Mouse (Mus musculus) hindbrain, embryonic 16.5 days (tissue): Measurements from ENCODE around the gene Gm10073. TPM values are rescaled to one million over a fixed set of nuclear protein-coding genes. Genes with fewer than 3 reads are reported as not detected.
"Not testable (repeated sequence)": the region's sequence is repeated elsewhere in the genome, so short reads cannot be mapped to it uniquely, and the experiment has no call there.

Experiments
- ATAC-seq: fragments of 200-750 bp; cut with Nextera tagmentation; 2 replicates; pipeline ENCODE4 v1.8.0; 2017; ENCODE audit warnings: moderate TSS enrichment, moderate library complexity
- H3K27ac ChIP-seq: fragments of 300-500 bp; sonication (generic); 2 replicates; pipeline ENCODE4 v1.5.1; 2014; ENCODE audit warnings: low read depth, mild to moderate bottlenecking, control low read depth, low read length, moderate library complexity
- H3K27me3 ChIP-seq: fragments of 300-500 bp; sonication (generic); replicated peaks from 2 replicates; pipeline ENCODE4 v1.6.1; 2014; ENCODE audit warnings: low read length; ENCODE audit not compliant: control insufficient read depth, insufficient read depth
- H3K36me3 ChIP-seq: fragments of 300-500 bp; sonication (generic); 2 replicates; pipeline ENCODE4 v1.6.1; 2014; ENCODE audit warnings: mild to moderate bottlenecking, low read length, moderate library complexity, mixed read lengths; ENCODE audit not compliant: control insufficient read depth, insufficient read depth
- H3K4me1 ChIP-seq: fragments of 300-500 bp; sonication (generic); 2 replicates; pipeline ENCODE4 v1.6.1; 2014; ENCODE audit warnings: low read depth, low read length; ENCODE audit not compliant: control insufficient read depth, insufficient read depth
- H3K4me2 ChIP-seq: fragments of 300-500 bp; sonication (generic); 2 replicates; pipeline ENCODE4 v1.6.1; 2014; ENCODE audit warnings: mild to moderate bottlenecking, low read length, control low read depth, moderate library complexity
- H3K4me3 ChIP-seq: fragments of 300-500 bp; sonication (generic); 2 replicates; pipeline ENCODE4 v1.5.1; 2014; ENCODE audit warnings: mild to moderate bottlenecking, low read length, control low read depth, moderate library complexity
- H3K9ac ChIP-seq: fragments of 300-500 bp; sonication (generic); 2 replicates; pipeline ENCODE4 v1.6.1; 2014; ENCODE audit warnings: low read depth, mild to moderate bottlenecking, control low read depth, low read length, moderate library complexity
- H3K9me3 ChIP-seq: fragments of 300-500 bp; sonication (generic); 2 replicates; pipeline ENCODE4 v1.6.1; 2014; ENCODE audit warnings: mild to moderate bottlenecking, low read length, moderate library complexity; ENCODE audit not compliant: control insufficient read depth
- WGBS: fragments of 180-500 bp; shearing (Covaris S2); extraction: QIAGEN DNeasy Blood & Tissue Kit; methylation state at CpG from one replicate; pipeline ENCODE4 v1.1.7; 2014; 5-methylcytosine and 5-hydroxymethylcytosine counted together
- polyA plus RNA-seq: library from polyadenylated mRNA; unstranded; fragments of >200 nt; fragmentation: Nextera tagmentation; extraction: Ambion mirVana; gene quantifications from 2 replicates; pipeline ENCODE4 v1.2.1, GENCODE M21; 2015

Gm10073 gene
- polyA plus RNA-seq = 7.4 and 12.5 TPM in 2 replicates

- H3K36me3 ChIP-seq, H3K27ac ChIP-seq, H3K4me1 ChIP-seq, H3K27me3 ChIP-seq, H3K4me3 ChIP-seq, H3K9me3 ChIP-seq, H3K4me2 ChIP-seq, H3K9ac ChIP-seq, ATAC-seq: not testable (repeated sequence)
- WGBS = 64% methylated on average over 19 of the region's 20 CpGs
These were observed at the start of gene Gm10073 for GRCm38 (mm10) chr8:106573168-106573567. TSS of gene Gm10073 (minus strand) at chr8:106573461.

GRCm38 (mm10) chr8:106623016-106623415 is 49.8 kb upstream of the Gm10073 start:
- 76% methylated on average over 5 of the region's 5 CpGs for WGBS
- H3K9me3 ChIP-seq = no peaks in the 10 kb centered on the region
- no peak overlapping the region for H3K4me2 ChIP-seq

GRCm38 (mm10) chr8:106620488-106620887 is 47.2 kb upstream of the Gm10073 start:
- H3K4me1 ChIP-seq = no peaks in the 10 kb centered on the region; the same call in 1 of the 2 replicates
- WGBS = 78% methylated on average over 2 of the region's 2 CpGs

More at GRCm38 (mm10) chr8:106623016-106623415, 49.8 kb upstream of the Gm10073 start:
- no peak overlapping the region for H3K4me3 ChIP-seq
- no peaks in the 10 kb centered on the region; the same call in 1 of the 2 replicates for H3K4me1 ChIP-seq
- no peaks in the 10 kb centered on the region for H3K27me3 ChIP-seq
- no peaks in the 10 kb centered on the region for H3K36me3 ChIP-seq
- no peak overlapping the region for H3K27ac ChIP-seq
- no peak overlapping the region for H3K9ac ChIP-seq
- ATAC-seq = no peak

GRCm38 (mm10) chr8:106619549-106620245 is 46.4 kb upstream of the Gm10073 start:
- Histone ChIP-seq H3K9me3 (no peaks in the 10 kb centered on the region), H3K4me2 (no peak overlapping the region), H3K36me3 (no peaks in the 10 kb centered on the region), H3K4me3 (no peak overlapping the region), H3K4me1 (no peaks in the 10 kb centered on the region; the same call in 1 of the 2 replicates), H3K27me3 (no peaks in the 10 kb centered on the region), H3K9ac (no peak overlapping the region), H3K27ac (no peak overlapping the region)
- ATAC-seq = peak; percentile 48
- 53% methylated on average over 9 of the region's 9 CpGs for WGBS

More at GRCm38 (mm10) chr8:106620488-106620887, 47.2 kb upstream of the Gm10073 start:
- Histone ChIP-seq H3K9me3 (no peaks in the 10 kb centered on the region), H3K4me3 (no peak overlapping the region), H3K36me3 (no peaks in the 10 kb centered on the region), H3K4me2 (no peak overlapping the region), H3K9ac (no peak overlapping the region), H3K27ac (no peak overlapping the region), H3K27me3 (no peaks in the 10 kb centered on the region)
- ATAC-seq = no peak

GRCm38 (mm10) chr8:106618324-106618723 is 45.1 kb upstream of the Gm10073 start:
- Histone ChIP-seq H3K9ac (no peak overlapping the region), H3K9me3 (no peaks in the 10 kb centered on the region), H3K4me2 (no peak overlapping the region), H3K4me3 (no peak overlapping the region), H3K27ac (no peak overlapping the region), H3K4me1 (no peaks in the 10 kb centered on the region; the same call in 1 of the 2 replicates), H3K27me3 (no peaks in the 10 kb centered on the region), H3K36me3 (no peaks in the 10 kb centered on the region)
- 63% methylated on average over 6 of the region's 6 CpGs for WGBS
- no peak for ATAC-seq

GRCm38 (mm10) chr8:106617865-106618264 is 44.6 kb upstream of the Gm10073 start:
- Histone ChIP-seq H3K27me3 (no peaks in the 10 kb centered on the region), H3K4me3 (no peak overlapping the region), H3K4me1 (no peaks in the 10 kb centered on the region; the same call in 1 of the 2 replicates), H3K27ac (no peak overlapping the region), H3K9ac (no peak overlapping the region), H3K4me2 (no peak overlapping the region), H3K36me3 (no peaks in the 10 kb centered on the region), H3K9me3 (no peaks in the 10 kb centered on the region)
- 79% methylated on average over 6 of the region's 6 CpGs for WGBS
- no peak for ATAC-seq

- H3K4me2 ChIP-seq = no peak overlapping the region
- WGBS = 37% methylated on average over 6 of the region's 6 CpGs
- H3K27ac ChIP-seq = no peak overlapping the region
- no peaks in the 10 kb centered on the region; the same call in 1 of the 2 replicates for H3K4me1 ChIP-seq
- ATAC-seq = no peak
- H3K4me3 ChIP-seq = no peak overlapping the region
- no peaks in the 10 kb centered on the region for H3K27me3 ChIP-seq
- no peaks in the 10 kb centered on the region for H3K36me3 ChIP-seq
- H3K9me3 ChIP-seq = no peaks in the 10 kb centered on the region
- no peak overlapping the region for H3K9ac ChIP-seq
These were observed 43.9 kb upstream of the Gm10073 start for GRCm38 (mm10) chr8:106617196-106617595.

GRCm38 (mm10) chr8:106616679-106617078 is 43.4 kb upstream of the Gm10073 start:
- H3K4me3 ChIP-seq = no peak overlapping the region
- H3K9me3 ChIP-seq = no peaks in the 10 kb centered on the region
- WGBS = 53% methylated on average over 4 of the region's 4 CpGs
- H3K9ac ChIP-seq = no peak overlapping the region
- H3K27ac ChIP-seq = no peak overlapping the region
- no peaks in the 10 kb centered on the region for H3K27me3 ChIP-seq
- no peaks in the 10 kb centered on the region for H3K36me3 ChIP-seq
- no peaks in the 10 kb centered on the region; the same call in 1 of the 2 replicates for H3K4me1 ChIP-seq
- no peak overlapping the region for H3K4me2 ChIP-seq
- no peak for ATAC-seq

GRCm38 (mm10) chr8:106615661-106616299 is 42.5 kb upstream of the Gm10073 start:
- Histone ChIP-seq H3K27ac (no peak overlapping the region), H3K4me2 (no peak overlapping the region), H3K9ac (no peak overlapping the region), H3K27me3 (no peaks in the 10 kb centered on the region), H3K4me3 (no peak overlapping the region), H3K4me1 (no peaks in the 10 kb centered on the region; the same call in 1 of the 2 replicates), H3K36me3 (no peaks in the 10 kb centered on the region), H3K9me3 (no peaks in the 10 kb centered on the region)
- no peak for ATAC-seq
- 77% methylated on average over 10 of the region's 10 CpGs for WGBS
